Mouse (Mus musculus) ES-Bruce4 (cell line): Measurements from ENCODE around the gene Slamf7.

ENCODE experiments used
- CTCF ChIP-seq: IDR thresholded peaks from one replicate; pipeline ENCODE4 v1.8.1; 2011; ENCODE audit warnings: low read depth, low read length
- EP300 ChIP-seq: IDR thresholded peaks from 2 replicates; pipeline ENCODE4 v1.6.1; 2011; ENCODE audit warnings: low read depth, low read length; ENCODE audit not compliant: insufficient read depth
- POLR2A ChIP-seq: IDR thresholded peaks from one replicate; pipeline ENCODE4 v1.8.1; 2011; ENCODE audit warnings: low read length; ENCODE audit not compliant: insufficient read depth

GRCm38 (mm10) chr1:171667160-171667559, 14.3 kb upstream of the Slamf7 start:
- TF ChIP-seq CTCF (no peak), POLR2A (no peak), EP300 (no peak)
